Mouse (Mus musculus): ENCODE results near the gene Gm20662. TPM values are rescaled to one million over a fixed set of nuclear protein-coding genes. Genes with fewer than 3 reads are reported as not detected.
A peak's percentile ranks its signal among the peaks of the same experiment; 100 is the strongest.

Gm20662 gene
- total RNA-seq, 2 experiments from 2014 or later = 1.1 TPM; not detected in 1

- DNase-seq (ENCODE audit: low spot score in 2 of 2) = no peak
Observed at GRCm38 (mm10) chr9:108082988-108083431, 86.9 kb downstream of the Gm20662 start, which contains the start of gene Rnf123. Gene Rnf123, minus strand, starts transcription at chr9:108083346.

GRCm38 (mm10) chr9:108083561-108083960 lies 87.4 kb downstream of the Gm20662 start:
- no peak for DNase-seq (ENCODE audit: low spot score in 2 of 2)

- no peak for DNase-seq (ENCODE audit: low spot score in 2 of 2)
Observed at GRCm38 (mm10) chr9:108085261-108085660, 89.1 kb downstream of the Gm20662 start.

GRCm38 (mm10) chr9:108090611-108091120 lies 94.5 kb downstream of the Gm20662 start:
- DNase-seq (ENCODE audit: low spot score in 2 of 2) = no peak

- DNase-seq (ENCODE audit: low spot score in 2 of 2) = no peak
Observed at GRCm38 (mm10) chr9:108093586-108093985, 97.4 kb downstream of the Gm20662 start.

DNA sequence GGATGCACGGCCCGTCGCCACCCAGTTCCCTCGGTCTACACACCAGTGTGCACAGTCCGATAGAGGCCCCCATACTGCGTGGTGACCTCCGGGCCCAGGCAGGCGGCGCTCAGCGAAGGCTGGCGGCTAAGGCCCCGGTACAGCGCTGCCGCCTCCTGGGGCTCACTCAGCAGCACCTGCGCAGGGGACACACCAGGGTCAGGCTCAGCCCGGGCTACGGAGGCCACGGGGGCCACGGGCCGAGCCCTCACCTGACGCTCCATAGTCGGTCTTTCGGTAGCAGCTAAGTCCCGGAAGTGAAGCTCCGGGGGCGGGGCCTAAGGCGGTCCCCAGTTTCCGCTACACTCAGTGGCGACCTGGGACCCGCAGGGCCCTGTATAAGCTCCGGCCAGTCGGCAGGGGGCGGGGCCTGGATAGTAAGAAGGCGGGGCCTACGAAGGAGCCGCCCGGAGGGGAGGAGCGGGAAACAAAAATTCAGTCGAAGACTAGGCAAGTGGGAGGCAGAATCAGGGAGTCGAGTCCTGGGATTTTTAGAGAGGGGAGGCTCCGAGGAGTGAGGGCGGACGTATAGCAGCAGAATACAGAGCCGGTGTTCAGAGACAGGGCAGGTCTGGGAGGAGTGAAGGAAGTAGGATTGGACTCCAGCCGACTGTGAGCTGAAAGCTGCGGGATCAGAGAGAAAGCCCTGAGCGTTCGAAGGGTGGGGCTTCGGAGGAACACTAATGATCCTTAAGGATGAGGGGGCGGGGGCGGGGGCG lies 98.2 kb downstream of the Gm20662 start, which contains the start of gene Apeh:
Apeh (minus strand) TSS at position 423 of the 758 bp plus-strand sequence.
- peak; percentile 88 to 90 for DNase-seq (ENCODE audit: low spot score in 2 of 2)

Small RNAs within 50 kb of the gene (microRNA-seq; reads per million reads assigned to microRNA genes)
- 0 reads per million in 2 experiments for gene Mir7088

Other genes starting within 250 kb of the Gm20662 start
- 100 to 1,000 TPM; 159 to 181 TPM for gene Rbm5, start 225.4 kb upstream of the Gm20662 start, total RNA-seq (2021)
- gene Rbm6, start 123.1 kb upstream of the Gm20662 start, total RNA-seq (2021) = 10 to 100 TPM; 59.4 to 68.4 TPM
- 10 to 100 TPM; 15.4 TPM for gene Mon1a, start 108.2 kb upstream of the Gm20662 start, total RNA-seq (2021)
- 1 to 10 TPM; 4.2 to 7.2 TPM for gene Mst1r, start 89.5 kb upstream of the Gm20662 start, total RNA-seq (2021)
- gene Actl11, start 67.9 kb upstream of the Gm20662 start, total RNA-seq (2021) = not detected
- 100 to 1,000 TPM; 441 to 473 TPM for gene Camkv, start 60.7 kb upstream of the Gm20662 start, total RNA-seq (2021)
- gene Traip, start 46.2 kb upstream of the Gm20662 start, total RNA-seq (2021) = 10 to 100 TPM; 19.6 to 25.9 TPM
- 1 to 10 TPM; 3.7 to 4.1 TPM for gene Uba7, start 20.8 kb upstream of the Gm20662 start, total RNA-seq (2021)
- gene Gm20661, start 13.3 kb upstream of the Gm20662 start, total RNA-seq (2021) = 1 to 10 TPM; 1.4 TPM
- gene Inka1, start 10.5 kb upstream of the Gm20662 start, total RNA-seq (2021) = 10 to 100 TPM in 1 of 2 experiments, 1 to 10 TPM in 1; 10.0 to 10.3 TPM
- 1 to 10 TPM; 4.1 to 4.9 TPM for gene Cdhr4, start 3.9 kb upstream of the Gm20662 start, total RNA-seq (2021)
- gene Ip6k1, start 6.2 kb downstream of the Gm20662 start, total RNA-seq (2021) = 100 to 1,000 TPM; 159 to 163 TPM
- 10 to 100 TPM; 16.0 to 18.3 TPM for gene Gmppb, start 52.9 kb downstream of the Gm20662 start, total RNA-seq (2021)
- 1 to 10 TPM; 2.0 to 2.1 TPM for gene Amigo3, start 56.8 kb downstream of the Gm20662 start, total RNA-seq (2021)
- not detected for gene Mst1, start 84.1 kb downstream of the Gm20662 start, total RNA-seq (2021)
- 10 to 100 TPM; 82.4 to 90.0 TPM for gene Rnf123, start 87.0 kb downstream of the Gm20662 start, total RNA-seq (2021)
- gene Apeh, start 98.3 kb downstream of the Gm20662 start, total RNA-seq (2021) = 10 to 100 TPM; 41.0 to 46.7 TPM
- 100 to 1,000 TPM; 129 to 137 TPM for gene Bsn, start 194.0 kb downstream of the Gm20662 start, total RNA-seq (2021)

Measured in layer of hippocampus, postnatal 10 days (tissue).